Mouse (Mus musculus): ENCODE data around the gene Lclat1. TPM values are rescaled to one million over a fixed set of nuclear protein-coding genes. Genes with fewer than 3 reads are reported as not detected.
A peak's percentile ranks its signal among the peaks of the same experiment; 100 is the strongest.

The Lclat1 gene
- polyA plus RNA-seq, 1 experiment, result 27.2 TPM

DNA sequence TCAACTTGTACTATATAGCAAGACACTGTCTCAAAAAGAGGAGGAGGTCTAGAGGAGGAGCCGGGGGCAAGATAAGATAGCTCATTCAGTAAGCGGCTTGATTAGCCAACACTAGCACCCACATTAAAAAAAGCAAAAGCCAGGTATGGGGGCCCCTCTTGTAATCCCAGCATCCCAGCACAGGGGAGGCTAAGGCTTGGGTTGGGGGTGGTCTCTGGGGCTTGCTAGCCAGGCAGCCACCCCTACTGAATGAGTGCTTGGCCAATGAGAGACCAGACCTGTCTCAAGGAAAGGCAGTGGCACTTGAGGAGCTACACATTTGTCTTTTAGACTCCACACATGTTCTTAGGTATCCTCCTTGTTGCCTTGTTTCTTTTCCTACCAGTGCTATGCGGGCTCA lies 136.8 kb downstream of the Lclat1 start:
- Histone ChIP-seq H3K4me2 (ENCODE audit: low read depth) (no peak overlapping the region), H3K79me2 (ENCODE audit: control insufficient read depth, insufficient read depth) (no peaks in the 10 kb centered on the region), H3K4me3 (no peak overlapping the region), H3ac (ENCODE audit: control insufficient read depth, insufficient read length) (no peak overlapping the region), H3K27me3 (ENCODE audit: control insufficient read depth, insufficient read depth, insufficient read length) (no peaks in the 10 kb centered on the region), H3K36me3 (ENCODE audit: control insufficient read depth, insufficient read depth) (peaks cover 5% of the 10 kb centered on the region)
- TF ChIP-seq MYOD1 (IDR thresholded peaks at IDR 0.05; ENCODE audit: control insufficient read depth in 1 of 3, insufficient read length in 2 of 3, low read depth in 2 of 3) (no peak), TCF12 (IDR thresholded peaks at IDR 0.05; ENCODE audit: insufficient read depth, poor library complexity, severe bottlenecking) (no peak), CEBPB (IDR thresholded peaks at IDR 0.05; ENCODE audit: insufficient read depth, poor library complexity, severe bottlenecking) (no peak), SRF (IDR thresholded peaks at IDR 0.05; ENCODE audit: control insufficient read depth, insufficient read length, low read depth) (no peak), POLR2A (IDR thresholded peaks at IDR 0.05; ENCODE audit: insufficient read length, low read depth) (no peak), E2F4 (IDR thresholded peaks at IDR 0.05; ENCODE audit: insufficient read depth) (no peak), MYOG (IDR thresholded peaks at IDR 0.05; ENCODE audit: control insufficient read depth in 1 of 3, insufficient read depth in 1 of 3, insufficient read length in 2 of 3, low read depth in 2 of 3) (no peak), REST (IDR thresholded peaks at IDR 0.05; ENCODE audit: insufficient read depth, insufficient read length) (no peak), USF1 (IDR thresholded peaks at IDR 0.05; ENCODE audit: low read depth) (no peak), POLR2AphosphoS2 (IDR thresholded peaks at IDR 0.05; ENCODE audit: insufficient read length, low read depth) (no peak), TCF3 (IDR thresholded peaks at IDR 0.05; ENCODE audit: insufficient read length, low read depth) (no peak), MAX (IDR thresholded peaks at IDR 0.05; ENCODE audit: low read depth) (no peak)

GRCm38 (mm10) chr17:73245089-73245684 lies 137.4 kb downstream of the Lclat1 start:
- Histone ChIP-seq H3K79me2 (ENCODE audit: control insufficient read depth, insufficient read depth) (no peaks in the 10 kb centered on the region), H3K4me2 (ENCODE audit: low read depth) (no peak overlapping the region), H3K4me3 (no peak overlapping the region), H3K36me3 (ENCODE audit: control insufficient read depth, insufficient read depth) (peaks cover 5% of the 10 kb centered on the region), H3ac (ENCODE audit: control insufficient read depth, insufficient read length) (no peak overlapping the region), H3K27me3 (ENCODE audit: control insufficient read depth, insufficient read depth, insufficient read length) (no peaks in the 10 kb centered on the region)
- TF ChIP-seq POLR2AphosphoS2 (IDR thresholded peaks at IDR 0.05; ENCODE audit: insufficient read length, low read depth) (no peak), SRF (IDR thresholded peaks at IDR 0.05; ENCODE audit: control insufficient read depth, insufficient read length, low read depth) (no peak), USF1 (IDR thresholded peaks at IDR 0.05; ENCODE audit: low read depth) (no peak)

- Histone ChIP-seq H3K36me3 (ENCODE audit: control insufficient read depth, insufficient read depth) (peaks cover 5% of the 10 kb centered on the region), H3K79me2 (ENCODE audit: control insufficient read depth, insufficient read depth) (no peaks in the 10 kb centered on the region)
- TF ChIP-seq USF1 (IDR thresholded peaks at IDR 0.05; ENCODE audit: low read depth), result peak; percentile 97
- TF ChIP-seq MYOD1 (IDR thresholded peaks at IDR 0.05; ENCODE audit: control insufficient read depth in 1 of 3, insufficient read length in 2 of 3, low read depth in 2 of 3), result no peak
- peak; percentile 42; the same call in 1 of the 2 replicates for TF ChIP-seq CEBPB (IDR thresholded peaks at IDR 0.05; ENCODE audit: insufficient read depth, poor library complexity, severe bottlenecking)
Measured at GRCm38 (mm10) chr17:73246036-73246435, 138.3 kb downstream of the Lclat1 start.

GRCm38 (mm10) chr17:73246926-73247325 lies 139.1 kb downstream of the Lclat1 start:
- no peaks in the 10 kb centered on the region for H3K27me3 ChIP-seq (ENCODE audit: control insufficient read depth, insufficient read depth, insufficient read length)
- no peaks in the 10 kb centered on the region for H3K79me2 ChIP-seq (ENCODE audit: control insufficient read depth, insufficient read depth)
- H3ac ChIP-seq (ENCODE audit: control insufficient read depth, insufficient read length), result no peak overlapping the region
- peaks cover 5% of the 10 kb centered on the region for H3K36me3 ChIP-seq (ENCODE audit: control insufficient read depth, insufficient read depth)
- no peak overlapping the region for H3K4me3 ChIP-seq
- TF ChIP-seq MYOG (IDR thresholded peaks at IDR 0.05; ENCODE audit: control insufficient read depth in 1 of 3, insufficient read depth in 1 of 3, insufficient read length in 2 of 3, low read depth in 2 of 3) (no peak), MYOD1 (IDR thresholded peaks at IDR 0.05; ENCODE audit: control insufficient read depth in 1 of 3, insufficient read length in 2 of 3, low read depth in 2 of 3) (peak in 2 of 3 experiments; percentile 55 to 57)
- peak overlapping the region; percentile 72 for H3K4me2 ChIP-seq (ENCODE audit: low read depth)

More at GRCm38 (mm10) chr17:73246036-73246435, 138.3 kb downstream of the Lclat1 start:
- H3K4me2 ChIP-seq (ENCODE audit: low read depth), result peak overlapping the region; percentile 72
- H3K27me3 ChIP-seq (ENCODE audit: control insufficient read depth, insufficient read depth, insufficient read length), result no peaks in the 10 kb centered on the region
- H3ac ChIP-seq (ENCODE audit: control insufficient read depth, insufficient read length), result no peak overlapping the region
- H3K4me3 ChIP-seq, result no peak overlapping the region

GRCm38 (mm10) chr17:73247758-73248157 lies 140.0 kb downstream of the Lclat1 start:
- no peak overlapping the region for H3K4me2 ChIP-seq (ENCODE audit: low read depth)
- H3K36me3 ChIP-seq (ENCODE audit: control insufficient read depth, insufficient read depth), result peaks cover 5% of the 10 kb centered on the region
- H3K4me3 ChIP-seq, result no peak overlapping the region
- H3K27me3 ChIP-seq (ENCODE audit: control insufficient read depth, insufficient read depth, insufficient read length), result no peaks in the 10 kb centered on the region
- no peak for TF ChIP-seq MYOG (IDR thresholded peaks at IDR 0.05; ENCODE audit: control insufficient read depth in 1 of 3, insufficient read depth in 1 of 3, insufficient read length in 2 of 3, low read depth in 2 of 3)
- TF ChIP-seq POLR2AphosphoS2 (IDR thresholded peaks at IDR 0.05; ENCODE audit: insufficient read length, low read depth), result no peak
- no peak for TF ChIP-seq USF1 (IDR thresholded peaks at IDR 0.05; ENCODE audit: low read depth)
- TF ChIP-seq MYOD1 (IDR thresholded peaks at IDR 0.05; ENCODE audit: control insufficient read depth in 1 of 3, insufficient read length in 2 of 3, low read depth in 2 of 3), result no peak
- TF ChIP-seq MAX (IDR thresholded peaks at IDR 0.05; ENCODE audit: low read depth), result no peak
- TF ChIP-seq E2F4 (IDR thresholded peaks at IDR 0.05; ENCODE audit: insufficient read depth), result no peak
- no peak for TF ChIP-seq REST (IDR thresholded peaks at IDR 0.05; ENCODE audit: insufficient read depth, insufficient read length)
- TF ChIP-seq CEBPB (IDR thresholded peaks at IDR 0.05; ENCODE audit: insufficient read depth, poor library complexity, severe bottlenecking), result no peak
- no peak overlapping the region for H3ac ChIP-seq (ENCODE audit: control insufficient read depth, insufficient read length)
- H3K79me2 ChIP-seq (ENCODE audit: control insufficient read depth, insufficient read depth), result no peaks in the 10 kb centered on the region
